Mouse (Mus musculus) adrenal gland, postnatal 36 days (tissue): ENCODE measurements at regions not wholly inside any gene's neighbourhood (a gene's known extent, or its start where the extent isn't known, plus 50 kb on each side); places are given as distances from the start of the nearest gene placed in this dataset.

ENCODE experiments used
- DNase-seq, 2 experiments: peaks; one replicate each; pipeline ENCODE4 v3.0.0; 2021; ENCODE audit warnings: mixed read lengths in 1 of 2

- no peak for DNase-seq
These were observed 188.2 kb upstream of the Sox9 start for GRCm38 (mm10) chr11:112593821-112594220.

GRCm38 (mm10) chr11:112607359-112607758 is 174.7 kb upstream of the Sox9 start:
- DNase-seq, result no peak

DNA sequence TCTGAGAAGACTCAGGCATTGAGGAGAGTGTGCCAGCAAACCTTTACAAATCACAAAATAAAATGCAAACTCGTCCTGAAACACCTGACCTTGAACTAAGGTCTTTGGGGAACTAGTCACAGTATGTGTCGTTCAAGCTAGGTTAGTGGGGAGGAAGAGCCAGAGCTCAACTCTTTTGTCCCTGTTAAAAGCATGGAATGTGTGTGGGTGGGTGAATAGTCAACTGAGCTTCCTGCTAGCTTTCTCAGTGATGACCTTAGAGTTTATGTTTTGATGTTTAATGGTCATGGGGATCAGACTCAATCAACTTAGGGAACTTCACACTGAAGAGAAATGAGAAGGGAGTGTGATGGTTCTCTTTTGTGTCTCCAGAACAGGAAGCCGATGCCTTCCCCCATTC is 172.7 kb upstream of the Sox9 start:
- no peak for DNase-seq

DNA sequence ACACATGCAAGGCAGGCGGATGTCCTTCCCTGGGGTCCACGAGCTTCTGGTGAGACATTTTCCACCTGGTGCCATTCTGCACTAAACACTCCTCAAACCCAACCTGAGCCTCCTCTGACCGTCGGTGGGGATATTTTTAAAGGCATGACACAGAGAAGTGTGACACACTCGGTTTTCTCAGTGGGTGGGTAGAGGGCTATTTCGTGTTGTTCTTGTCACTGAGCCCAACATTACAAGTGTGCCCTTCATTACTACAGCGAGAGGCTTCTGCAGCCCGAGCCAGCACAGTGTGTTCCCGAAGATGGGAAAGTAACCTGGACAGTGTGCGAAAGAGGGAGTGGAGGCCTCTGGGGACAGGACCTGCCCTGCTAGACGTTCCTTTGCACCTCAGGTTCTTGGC is 171.0 kb upstream of the Sox9 start:
- no peak for DNase-seq

DNA sequence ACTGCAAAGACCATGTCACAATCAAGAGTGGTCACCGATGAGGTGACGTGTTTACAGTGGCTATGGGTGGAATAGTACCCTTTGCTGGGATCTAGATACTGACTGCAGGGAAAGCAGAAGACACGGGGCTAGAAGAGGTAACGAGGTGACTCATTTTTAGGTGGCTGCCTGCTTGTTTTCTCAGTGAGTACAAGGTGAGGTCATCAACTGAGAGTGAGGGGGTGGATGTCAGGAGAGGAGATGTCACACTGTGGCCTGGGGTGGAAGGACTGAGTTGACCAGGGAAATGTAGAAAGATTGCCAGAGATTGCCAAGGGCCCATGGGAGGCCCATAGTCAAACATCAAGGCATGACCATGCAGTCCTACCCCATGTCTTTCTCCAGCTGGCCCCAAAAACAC is 166.4 kb upstream of the Sox9 start:
- DNase-seq, result no peak

GRCm38 (mm10) chr11:112616942-112617341 is 165.1 kb upstream of the Sox9 start:
- no peak for DNase-seq

- DNase-seq, result peak; percentile 7 to 32
These were observed 161.1 kb upstream of the Sox9 start for GRCm38 (mm10) chr11:112620916-112621315.

GRCm38 (mm10) chr11:112621385-112622120 is 160.5 kb upstream of the Sox9 start:
- no peak for DNase-seq

DNA sequence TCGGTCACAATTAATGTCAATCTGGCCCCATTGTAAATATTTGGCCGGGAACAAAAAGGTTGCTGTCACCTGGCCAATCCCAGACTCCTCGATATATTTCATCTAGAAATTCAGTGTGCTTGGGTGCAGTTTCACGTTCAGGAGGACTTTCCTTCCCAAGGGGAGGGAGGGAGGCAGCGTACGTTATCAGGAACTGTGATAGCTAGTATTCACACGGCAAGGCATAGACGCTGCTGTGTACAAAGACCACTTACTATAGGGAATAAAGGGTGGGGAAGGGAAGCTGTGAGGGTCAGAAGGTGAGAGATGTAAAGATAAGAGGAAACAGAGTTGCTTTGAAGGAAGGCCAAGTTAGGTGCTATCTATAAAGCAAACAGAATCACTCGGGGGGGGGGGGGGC is 132.7 kb upstream of the Sox9 start:
- DNase-seq, result no peak

- no peak for DNase-seq
These were observed 124.4 kb upstream of the Sox9 start for GRCm38 (mm10) chr11:112657410-112658159.

DNA sequence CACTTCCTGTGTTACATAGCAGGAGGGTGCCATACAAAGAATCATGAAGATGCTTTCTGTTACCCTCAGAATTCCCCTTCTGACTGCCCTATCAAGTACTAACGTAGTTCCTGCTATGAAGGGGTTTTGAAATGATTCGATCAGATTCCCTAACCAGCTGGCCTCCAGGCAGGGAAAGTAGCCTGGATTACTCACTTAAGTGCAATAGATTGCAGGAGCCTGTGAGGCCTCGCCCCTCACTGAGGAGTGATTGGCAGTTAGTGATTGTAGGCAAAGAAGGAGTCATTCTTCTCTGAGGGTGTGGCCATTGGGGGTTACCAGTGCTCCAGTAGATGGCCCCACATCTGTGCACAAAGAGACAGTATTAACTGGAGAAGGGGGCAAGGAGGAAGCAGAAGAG is 122.1 kb upstream of the Sox9 start:
- no peak for DNase-seq

- DNase-seq, result no peak
These were observed 120.6 kb upstream of the Sox9 start for GRCm38 (mm10) chr11:112661426-112661825.

- no peak for DNase-seq
These were observed 114.7 kb upstream of the Sox9 start for GRCm38 (mm10) chr11:112667311-112667710.

- DNase-seq, result no peak
These were observed 109.9 kb upstream of the Sox9 start for GRCm38 (mm10) chr11:112672086-112672485.

- no peak for DNase-seq
These were observed 92.0 kb upstream of the Sox9 start for GRCm38 (mm10) chr11:112690047-112690446.

DNA sequence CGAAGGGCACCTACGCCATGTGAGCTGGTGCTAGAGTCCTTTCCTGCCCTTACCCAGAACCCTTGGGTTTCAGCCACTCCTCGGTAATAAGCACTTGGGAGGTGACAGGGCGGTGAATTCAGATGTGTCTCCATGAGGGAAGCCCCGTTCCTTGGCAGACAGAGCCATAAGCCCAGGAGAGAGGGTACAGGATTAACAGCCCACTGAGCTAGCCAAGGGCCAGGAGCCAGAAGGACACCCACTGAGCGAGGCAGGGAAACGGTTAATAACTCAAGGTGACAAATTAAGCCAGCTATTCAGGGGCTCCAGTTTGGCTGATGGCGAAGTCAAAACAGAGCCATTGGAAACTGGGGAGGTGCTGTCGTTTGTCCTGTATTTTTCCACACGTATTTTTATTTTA is 75.9 kb upstream of the Sox9 start:
- DNase-seq, result no peak

DNA sequence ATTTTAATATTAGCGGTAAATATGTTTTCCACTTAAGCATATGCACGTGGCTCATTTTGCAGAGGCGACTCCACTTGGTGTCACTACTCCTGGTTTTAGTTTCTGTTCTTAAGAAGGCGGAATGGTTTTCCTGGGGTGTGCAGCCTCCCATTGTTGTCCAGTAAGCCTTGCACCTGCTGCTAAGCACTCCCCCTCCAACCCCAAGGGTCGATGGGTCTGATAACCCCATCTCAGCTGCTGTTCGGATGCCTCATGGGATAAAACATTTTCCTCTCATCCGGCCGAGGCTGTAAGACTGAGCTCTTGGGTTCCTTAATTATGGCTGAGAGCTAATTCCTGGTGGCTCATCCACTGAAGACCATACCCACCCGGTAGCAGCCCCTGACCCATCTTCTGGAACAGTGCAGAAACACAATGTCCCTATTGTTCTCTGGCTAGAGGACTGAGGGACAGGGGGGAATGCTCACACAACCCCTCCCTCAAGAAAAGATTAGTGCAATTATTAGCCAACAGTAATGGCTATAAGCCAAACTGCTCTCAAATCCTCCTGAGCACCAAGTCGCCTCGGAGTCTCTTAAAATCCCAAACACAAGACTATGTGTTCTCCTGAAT is 73.8 kb upstream of the Sox9 start:
- no peak for DNase-seq

- no peak for DNase-seq
These were observed 70.4 kb upstream of the Sox9 start for GRCm38 (mm10) chr11:112711656-112712055.

DNA sequence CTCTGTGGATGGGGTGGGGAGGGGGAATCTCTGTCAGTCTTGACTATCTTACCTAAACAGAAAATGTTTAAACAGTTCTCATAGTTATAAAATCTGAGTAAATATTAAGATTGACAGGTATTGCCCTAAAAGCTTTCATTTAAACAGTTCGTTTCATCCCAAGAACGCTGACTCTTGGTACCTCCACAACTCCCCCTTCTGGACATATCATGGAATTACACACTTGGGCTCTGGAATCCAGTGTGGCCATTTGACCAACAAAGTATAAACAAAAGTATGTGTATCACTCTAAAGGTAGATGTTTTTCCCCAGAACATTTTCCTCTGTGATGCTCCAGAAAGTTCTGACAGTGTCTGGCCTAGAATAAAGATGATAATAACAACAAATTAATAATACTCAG is 63.5 kb upstream of the Sox9 start:
- DNase-seq, result no peak

DNA sequence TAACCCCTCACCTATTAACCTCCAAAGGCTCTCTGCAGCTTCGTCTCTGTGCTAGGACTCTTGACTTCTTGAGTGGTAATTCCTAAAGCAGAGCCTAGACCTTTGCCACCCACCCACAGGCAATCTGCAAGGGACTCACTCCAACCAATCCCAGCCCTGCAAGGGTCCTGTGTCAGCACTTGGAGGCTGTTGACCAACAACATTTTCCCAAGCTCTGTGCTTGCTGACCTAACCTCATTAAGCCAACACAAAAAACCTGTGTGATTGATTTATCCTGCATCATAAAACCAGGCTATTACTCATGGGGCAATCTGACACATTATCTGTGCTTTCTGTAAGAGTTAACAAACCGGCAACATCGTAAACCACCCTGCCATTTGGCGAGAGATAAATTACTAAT is 61.4 kb upstream of the Sox9 start:
- DNase-seq, result no peak

GRCm38 (mm10) chr11:112722936-112723335 is 59.1 kb upstream of the Sox9 start:
- DNase-seq, result no peak

DNA sequence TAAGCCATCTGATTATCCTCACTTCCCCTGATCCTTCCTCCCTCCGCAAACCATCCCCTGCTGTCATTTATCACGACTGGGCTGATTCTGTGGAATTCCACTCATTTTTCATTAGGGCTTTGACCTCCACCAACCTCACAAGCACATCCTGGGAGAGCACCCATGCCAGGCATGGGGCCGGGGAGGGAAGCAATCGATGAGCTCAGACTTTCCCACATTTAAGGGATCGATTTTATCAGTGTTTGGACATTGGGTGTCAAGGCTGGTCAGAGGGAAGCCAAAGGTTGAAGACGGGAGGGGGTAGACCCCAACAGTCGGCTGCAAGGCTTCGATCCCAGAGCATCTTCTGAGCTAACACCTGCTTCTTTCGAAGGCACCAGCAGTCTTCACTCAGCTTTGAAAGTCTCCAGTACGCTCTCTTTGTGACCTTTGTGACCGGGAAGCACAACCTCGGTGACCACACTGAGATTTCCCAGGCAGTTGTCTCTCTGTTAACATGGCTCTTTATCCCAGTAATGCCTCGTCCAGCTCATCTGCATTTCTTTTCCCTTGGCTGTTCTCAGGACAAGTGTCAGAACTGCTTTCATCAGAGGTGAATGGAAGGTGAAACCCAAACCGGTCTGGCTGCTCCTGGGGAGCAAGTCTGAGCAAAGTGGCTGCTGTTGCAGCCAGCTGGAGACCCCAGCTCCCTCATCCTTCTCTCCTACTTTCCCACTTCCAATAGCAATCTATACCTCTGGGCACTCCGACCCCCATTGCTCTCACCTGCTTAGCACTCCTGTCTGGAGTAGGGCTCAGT is 53.7 kb upstream of the Sox9 start:
- DNase-seq, result peak in 1 of 2 experiments; percentile 4
